ENCODE assay signal across 34 mouse cellular contexts in the genomic region with DNA sequence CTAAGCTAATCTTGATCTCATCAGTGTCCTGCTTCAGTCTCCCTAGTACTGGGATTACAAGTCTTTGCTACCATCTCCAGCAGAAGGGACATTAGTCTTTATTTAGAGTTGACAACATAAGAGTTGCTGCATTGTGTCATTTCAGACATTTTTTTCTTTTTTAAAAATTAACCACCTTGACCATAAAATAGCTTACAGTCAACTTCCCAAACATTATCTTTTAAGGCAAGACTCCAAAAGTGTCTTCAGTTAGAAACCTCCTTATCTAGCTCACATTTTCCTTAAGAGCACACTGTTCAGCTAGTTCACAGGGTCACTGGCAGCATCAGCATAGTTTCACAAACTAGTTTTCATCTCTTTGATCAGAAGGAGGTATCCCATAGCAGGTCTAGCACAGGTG.
"Had no signal": no experiment of that assay in that cellular context is flagged by ENCODE, and none has a peak within 500 bp of the region (broad histone marks: within the 10 kb centered on the region; RNA-seq: fewer than 3 reads in every experiment).

No protein-coding gene starts in this region.

- H3K27ac ChIP-seq: heart, embryonic 13.5 days; heart, embryonic 15.5 days; hindbrain, embryonic 10.5 days; hindbrain, embryonic 12.5 days; hindbrain, embryonic 13.5 days; hindbrain, embryonic 14.5 days; hindbrain, embryonic 15.5 days; hindbrain, postnatal 0 days; intestine, embryonic 15.5 days; kidney, embryonic 15.5 days; kidney, postnatal 0 days; layer of hippocampus, adult 2 months; left cerebral cortex, adult 2 months had no signal

- ATAC-seq: hindbrain, embryonic 16.5 days; hindbrain, postnatal 0 days; inflammation-experienced regulatory T-cells, adult 6 months; intestine, embryonic 15.5 days; intestine, embryonic 16.5 days; intestine, postnatal 0 days had no signal

- H3K9ac ChIP-seq: heart, embryonic 12.5 days; heart, embryonic 13.5 days; heart, embryonic 15.5 days; hindbrain, embryonic 12.5 days; hindbrain, embryonic 13.5 days; hindbrain, embryonic 14.5 days; hindbrain, embryonic 15.5 days; intestine, embryonic 15.5 days; kidney, embryonic 15.5 days had no signal

- H3K4me1 ChIP-seq: heart, embryonic 12.5 days; heart, embryonic 15.5 days; hindbrain, embryonic 10.5 days; hindbrain, embryonic 12.5 days; hindbrain, embryonic 13.5 days; hindbrain, embryonic 15.5 days; intestine, embryonic 15.5 days; kidney, embryonic 15.5 days had no signal

- DNase-seq: heart, postnatal 10 days; heart, postnatal 14 days; heart, postnatal 36 days; heart, postnatal 4 days; kidney, adult 11 months; kidney, adult 18-20 months; kidney, adult 2 months; kidney, adult 8-10 months; kidney, adult 9 months; kidney, postnatal 10 days; kidney, postnatal 14 days; kidney, postnatal 25 days; kidney, postnatal 36 days; kidney, postnatal 4 days; layer of hippocampus, adult 9-11 months; layer of hippocampus, postnatal 36 days had no signal

- H3K27me3 ChIP-seq: heart, embryonic 12.5 days; heart, embryonic 13.5 days; heart, embryonic 15.5 days; hindbrain, embryonic 12.5 days; hindbrain, embryonic 13.5 days; hindbrain, embryonic 15.5 days; intestine, embryonic 15.5 days; kidney, embryonic 15.5 days had no signal

- H3K36me3 ChIP-seq: heart, embryonic 12.5 days; heart, embryonic 13.5 days; heart, embryonic 15.5 days; hindbrain, embryonic 10.5 days; hindbrain, embryonic 12.5 days; hindbrain, embryonic 13.5 days; hindbrain, embryonic 15.5 days; intestine, embryonic 15.5 days; kidney, embryonic 15.5 days had no signal

- H3K4me3 ChIP-seq: heart, embryonic 12.5 days; heart, embryonic 13.5 days; heart, embryonic 15.5 days; hindbrain, embryonic 10.5 days; hindbrain, embryonic 12.5 days; hindbrain, embryonic 13.5 days; hindbrain, embryonic 15.5 days; intestine, embryonic 15.5 days; kidney, embryonic 15.5 days; layer of hippocampus, adult 2 months; left cerebral cortex, adult 2 months had no signal

- H3K9me3 ChIP-seq: heart, embryonic 13.5 days; heart, embryonic 15.5 days; hindbrain, embryonic 10.5 days; hindbrain, embryonic 12.5 days; hindbrain, embryonic 13.5 days; hindbrain, embryonic 15.5 days; intestine, embryonic 15.5 days; kidney, embryonic 15.5 days had no signal
